Mouse (Mus musculus) olfactory bulb, adult 2 months (tissue): ENCODE data around the gene Cltrn. TPM values are rescaled to one million over a fixed set of nuclear protein-coding genes. Genes with fewer than 3 reads are reported as not detected.

Experiments
- H3K27ac ChIP-seq: fragments of 200-500 bp; 2 replicates; pipeline ENCODE4 v1.5.1; 2012; ENCODE audit warnings: low read depth, low read length; ENCODE audit not compliant: insufficient read depth
- H3K4me1 ChIP-seq: fragments of 200-500 bp; 2 replicates; pipeline ENCODE4 v1.6.1; 2012; ENCODE audit warnings: low read length; ENCODE audit not compliant: control insufficient read depth, insufficient read depth
- H3K4me3 ChIP-seq: fragments of 200-500 bp; 2 replicates; pipeline ENCODE4 v1.5.1; 2012; ENCODE audit warnings: mild to moderate bottlenecking, low read depth, low read length, moderate library complexity; ENCODE audit not compliant: insufficient read depth
- CTCF ChIP-seq: fragments of 200-500 bp; IDR thresholded peaks from 2 replicates; pipeline ENCODE4 v1.5.1; 2012; ENCODE audit warnings: low read depth, mild to moderate bottlenecking, low read length, moderate library complexity; ENCODE audit not compliant: insufficient read depth
- POLR2A ChIP-seq: fragments of 200-500 bp; IDR thresholded peaks from 2 replicates; pipeline ENCODE4 v1.6.1; 2012; ENCODE audit warnings: mild to moderate bottlenecking, low read depth, low read length, moderate library complexity; ENCODE audit not compliant: insufficient read depth
- WGBS: fragments of 180-500 bp; shearing (Covaris S2); methylation state at CpG from one replicate; pipeline ENCODE4 v1.1.7; 2018; 5-methylcytosine and 5-hydroxymethylcytosine counted together
- polyA plus RNA-seq: library from polyadenylated mRNA; stranded (reverse); fragments of >200 nt; gene quantifications from 2 replicates; pipeline ENCODE4 v1.2.4, GENCODE M21; 2012; ENCODE audit warnings: low replicate concordance; ENCODE audit not compliant: missing spikeins, insufficient read depth, insufficient read length

The Cltrn gene
- polyA plus RNA-seq, 1 experiment = not detected

DNA sequence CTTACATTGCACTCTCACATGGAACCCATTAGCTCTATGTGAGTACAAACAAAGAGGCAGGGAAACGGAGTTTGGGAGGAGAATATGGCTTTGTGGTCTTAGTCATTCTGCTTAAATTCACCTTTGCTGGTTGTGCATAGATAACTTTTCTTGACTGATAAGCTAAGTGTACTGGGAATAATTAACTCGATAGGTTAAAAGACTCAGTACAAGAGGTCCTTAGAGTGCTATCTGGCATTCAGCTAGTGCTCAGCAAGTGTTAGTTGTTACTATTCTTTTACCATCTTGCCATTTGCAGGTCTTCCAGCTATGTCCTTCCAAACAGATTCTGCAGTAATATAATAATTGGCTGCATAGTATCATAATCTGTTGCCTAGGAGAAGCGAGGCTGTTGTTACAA, 22.5 kb downstream of the Cltrn start:
- Histone ChIP-seq H3K4me1 (no peaks in the 10 kb centered on the region), H3K27ac (no peak overlapping the region), H3K4me3 (no peak overlapping the region)
- TF ChIP-seq POLR2A (no peak), CTCF (no peak)
- WGBS = 88% methylated on average over 3 of the region's 3 CpGs

DNA sequence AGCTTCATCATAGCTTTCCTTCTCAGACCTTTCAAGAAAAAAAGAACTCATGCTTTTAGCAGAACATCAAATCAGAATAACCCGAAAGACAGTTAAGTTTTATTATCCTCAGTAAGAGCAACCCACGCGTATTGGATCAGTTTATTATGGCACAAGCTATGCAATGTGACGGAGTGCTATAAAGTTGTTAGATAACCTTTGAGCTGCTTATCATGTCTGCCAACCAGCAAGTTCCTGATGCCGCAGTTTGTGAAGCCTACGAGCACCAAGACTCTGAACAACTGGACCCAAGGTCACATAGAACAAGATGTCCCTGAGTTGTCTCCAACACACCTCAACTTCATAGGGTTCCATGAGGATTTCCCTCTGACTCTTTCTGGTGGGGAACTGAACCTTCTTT, 25.1 kb downstream of the Cltrn start:
- Histone ChIP-seq H3K4me1 (no peaks in the 10 kb centered on the region), H3K27ac (no peak overlapping the region), H3K4me3 (no peak overlapping the region)
- 96% methylated on average over 6 of the region's 6 CpGs for WGBS
- TF ChIP-seq CTCF = no peak
- no peak for TF ChIP-seq POLR2A

DNA sequence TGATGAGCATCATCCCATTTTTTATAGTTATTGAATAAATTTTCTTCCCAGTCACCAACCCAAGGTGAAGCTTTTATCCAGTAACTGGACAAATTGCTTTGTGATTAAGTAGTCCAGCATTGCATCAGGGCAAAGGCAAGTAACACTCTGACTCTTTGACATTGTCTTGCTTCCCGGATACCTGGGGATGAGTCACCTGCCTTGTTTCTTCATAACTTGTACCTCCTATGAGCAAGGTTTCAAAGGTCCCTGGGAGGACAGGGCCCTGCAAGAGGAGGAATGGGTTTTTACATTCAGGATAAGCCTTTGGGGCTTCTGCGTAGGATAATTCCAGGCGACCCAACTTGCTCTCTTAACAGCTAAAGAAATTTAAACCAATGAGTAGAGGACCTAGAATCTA, 35.3 kb downstream of the Cltrn start:
- no peaks in the 10 kb centered on the region for H3K4me1 ChIP-seq
- H3K4me3 ChIP-seq = no peak overlapping the region
- H3K27ac ChIP-seq = no peak overlapping the region
- TF ChIP-seq POLR2A = no peak
- TF ChIP-seq CTCF = no peak
- WGBS = 98% methylated on average over 3 of the region's 3 CpGs

GRCm38 (mm10) chrX:164133531-164133930, 44.9 kb downstream of the Cltrn start:
- Histone ChIP-seq H3K4me3 (no peak overlapping the region), H3K27ac (no peak overlapping the region), H3K4me1 (no peaks in the 10 kb centered on the region)
- no peak for TF ChIP-seq CTCF
- no peak for TF ChIP-seq POLR2A
- 81% methylated on average over 3 of the region's 3 CpGs for WGBS

- 83% methylated on average over 4 of the region's 4 CpGs for WGBS
- Histone ChIP-seq H3K4me1 (no peaks in the 10 kb centered on the region), H3K27ac (no peak overlapping the region), H3K4me3 (no peak overlapping the region)
- no peak for TF ChIP-seq CTCF
- TF ChIP-seq POLR2A = no peak
Observed at GRCm38 (mm10) chrX:164135304-164135818, 46.7 kb downstream of the Cltrn start.

DNA sequence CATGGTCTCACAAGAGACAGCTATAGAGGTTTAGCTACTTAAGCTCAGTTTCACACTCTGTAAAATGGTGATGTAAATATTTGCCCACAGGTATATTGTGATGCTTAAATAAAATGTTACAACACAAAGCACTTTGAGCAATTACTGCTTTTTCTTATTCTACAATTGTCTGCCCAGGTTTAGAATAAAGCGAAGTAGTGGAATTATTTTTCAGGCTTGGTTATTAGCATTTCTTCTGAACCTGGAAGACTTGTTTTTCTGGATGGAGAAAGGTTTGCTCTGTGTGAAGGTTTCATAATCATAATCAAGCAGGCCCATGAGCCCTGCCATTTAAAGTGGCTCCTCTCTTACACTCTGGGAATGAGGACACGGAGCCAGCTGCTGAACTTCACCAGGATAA, 50.4 kb downstream of the Cltrn start, which contains the start of gene Ace2:
TSS of gene Ace2 (plus strand) at position 301 of the 400 bp plus-strand sequence.
- WGBS = 91% methylated on average over 2 of the region's 2 CpGs
- TF ChIP-seq CTCF (no peak), POLR2A (no peak)
- no peaks in the 10 kb centered on the region for H3K4me1 ChIP-seq
- H3K27ac ChIP-seq = no peak within 1 kb of the TSS
- no peak within 1 kb of the TSS for H3K4me3 ChIP-seq

DNA sequence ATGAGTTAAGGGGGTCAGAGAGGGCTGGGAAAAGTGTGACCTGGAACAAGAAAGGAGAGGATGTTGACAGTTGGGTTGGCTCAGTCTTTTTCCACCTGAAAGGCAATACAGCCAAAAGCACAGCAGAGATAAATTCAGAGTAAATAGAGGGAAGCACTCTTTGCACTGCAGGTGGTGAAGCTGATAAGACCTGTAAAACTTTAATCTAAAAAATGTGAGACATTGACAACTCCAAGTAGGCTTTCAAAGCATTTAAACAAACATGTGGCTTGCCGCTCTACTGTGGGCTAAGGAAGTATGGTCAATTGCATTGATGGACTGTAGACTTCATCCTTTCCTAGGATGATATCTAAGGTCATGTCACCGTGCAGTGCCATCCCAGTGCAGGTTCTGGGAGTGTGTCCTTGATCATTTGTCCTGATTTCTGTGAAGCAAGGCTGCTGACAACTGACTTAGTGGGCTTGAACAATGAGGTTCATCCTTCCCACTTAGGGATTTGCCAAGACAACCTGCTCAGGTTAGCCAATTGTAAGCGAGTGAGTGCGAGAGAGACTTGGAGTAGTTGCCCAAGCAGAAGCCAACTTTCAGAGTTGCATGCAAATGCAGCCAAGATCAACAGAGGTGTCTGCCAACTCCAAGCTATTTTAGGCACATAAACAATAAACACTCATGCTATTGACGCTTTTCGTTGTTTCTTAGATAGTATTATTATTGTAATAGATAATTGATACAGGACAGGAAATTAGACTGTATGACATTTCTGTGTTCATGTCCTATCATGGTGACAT, 57.0 kb downstream of the Cltrn start:
- Histone ChIP-seq H3K4me3 (no peak overlapping the region), H3K4me1 (no peaks in the 10 kb centered on the region), H3K27ac (no peak overlapping the region)
- TF ChIP-seq CTCF (no peak), POLR2A (no peak)
- 79% methylated on average over 6 of the region's 6 CpGs for WGBS

DNA sequence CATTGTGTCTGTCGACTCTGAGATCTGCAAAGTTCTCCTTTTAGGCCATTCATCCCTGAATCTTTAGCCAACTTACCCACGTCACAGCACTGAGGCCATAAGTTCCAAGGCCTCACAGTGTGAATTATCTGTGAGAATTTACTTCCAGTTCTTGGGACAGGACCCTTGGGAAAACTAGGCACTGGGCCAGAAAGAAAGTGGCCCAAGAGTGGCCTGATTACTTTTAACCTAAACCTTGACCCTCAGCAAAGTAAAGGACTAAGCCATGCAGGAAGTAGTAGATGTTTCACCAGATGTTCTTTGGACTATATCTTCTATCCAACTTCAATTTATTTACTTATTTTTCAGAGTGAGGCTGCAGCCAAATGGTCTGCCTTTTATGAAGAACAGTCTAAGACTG, 64.1 kb downstream of the Cltrn start:
- WGBS = 75% methylated on average over 2 of the region's 2 CpGs
- no peak overlapping the region for H3K4me3 ChIP-seq
- TF ChIP-seq POLR2A = no peak
- TF ChIP-seq CTCF = no peak
- no peak overlapping the region for H3K27ac ChIP-seq
- H3K4me1 ChIP-seq = no peaks in the 10 kb centered on the region

- TF ChIP-seq POLR2A = no peak
- Histone ChIP-seq H3K4me1 (no peaks in the 10 kb centered on the region), H3K27ac (no peak overlapping the region), H3K4me3 (no peak overlapping the region)
Observed at GRCm38 (mm10) chrX:164153606-164154005, 65.0 kb downstream of the Cltrn start.

DNA sequence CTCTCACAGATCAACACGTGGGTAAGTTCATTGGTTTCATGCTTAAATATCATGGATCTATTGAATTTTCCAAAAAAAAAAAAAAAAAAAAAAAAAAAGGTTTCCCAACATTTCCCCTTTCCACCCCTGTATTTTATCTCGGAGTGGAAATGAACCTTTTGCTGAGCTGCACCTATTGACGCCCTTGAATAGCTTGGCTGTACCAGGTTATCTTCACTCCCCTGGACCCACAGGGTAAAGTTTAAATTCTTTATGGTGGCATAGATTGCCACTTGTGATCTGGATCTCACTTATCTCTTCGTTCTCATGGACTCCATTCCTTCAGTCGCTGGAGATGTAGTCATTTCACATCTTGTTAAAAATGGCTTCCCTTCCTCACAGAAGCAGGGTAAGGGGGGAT, 66.0 kb downstream of the Cltrn start:
- WGBS = 80% methylated on average over 5 of the region's 5 CpGs

More for the DNA sequence above, 66.0 kb downstream of the Cltrn start:
- H3K4me1 ChIP-seq = no peaks in the 10 kb centered on the region
- H3K27ac ChIP-seq = no peak overlapping the region
- H3K4me3 ChIP-seq = no peak overlapping the region
- no peak for TF ChIP-seq CTCF
- no peak for TF ChIP-seq POLR2A
